Mouse (Mus musculus) cortical plate, adult 2 months (tissue): ENCODE results near the gene Pcca.

Experiments
- CTCF ChIP-seq: fragments of 200-500 bp; IDR thresholded peaks from 2 replicates; pipeline ENCODE4 v1.5.1; 2011; ENCODE audit warnings: mild to moderate bottlenecking, control low read depth, low read length; ENCODE audit not compliant: insufficient read depth; ENCODE audit errors: extremely low read depth
- POLR2A ChIP-seq: fragments of 200-500 bp; IDR thresholded peaks from 2 replicates; pipeline ENCODE4 v1.6.1; 2011; ENCODE audit warnings: mild to moderate bottlenecking, low read length, control low read depth; ENCODE audit not compliant: insufficient read depth; ENCODE audit errors: extremely low read depth

DNA sequence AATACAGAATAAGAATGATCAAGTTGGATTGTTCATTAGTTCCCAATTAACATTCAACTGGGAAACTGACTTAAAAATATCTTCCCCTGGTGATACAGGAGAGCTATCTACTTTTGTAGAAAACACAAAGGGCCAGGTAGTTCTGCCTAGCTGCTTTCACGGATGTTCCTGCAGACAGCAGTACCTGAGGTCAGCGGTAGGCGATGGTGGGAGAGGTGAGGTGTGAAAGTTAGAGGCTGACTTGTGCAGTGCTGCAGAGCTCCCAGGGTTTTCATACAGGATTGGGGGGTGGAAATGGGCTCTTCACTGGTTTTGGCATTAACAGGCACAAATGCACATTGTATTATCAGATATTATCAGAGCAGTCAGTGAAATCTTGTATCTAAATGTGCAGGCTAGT lies 343.7 kb downstream of the Pcca start:
- TF ChIP-seq CTCF (no peak), POLR2A (no peak)
